Mouse (Mus musculus) liver, embryonic 14.5 days (tissue): Measurements from ENCODE around the gene Omp. TPM values are rescaled to one million over a fixed set of nuclear protein-coding genes. Genes with fewer than 3 reads are reported as not detected.

ENCODE experiments used
- ATAC-seq: fragments of 200-750 bp; cut with Nextera tagmentation; 2 replicates; pipeline ENCODE4 v1.8.0; 2017; ENCODE audit warnings: moderate number of reproducible peaks, mild to moderate bottlenecking, moderate library complexity; ENCODE audit not compliant: insufficient read depth
- DNase-seq, 3 experiments: peaks; one replicate each; pipeline ENCODE4 v3.0.0-alpha.2; 2012 to 2013; ENCODE audit warnings: low read depth in 3 of 3, low spot score in 3 of 3
- H3K27ac ChIP-seq: fragments of 300-500 bp; sonication (generic); 2 replicates; pipeline ENCODE4 v1.5.1; 2014; ENCODE audit warnings: moderate library complexity, mild to moderate bottlenecking, control low read depth, inconsistent platforms
- H3K27me3 ChIP-seq: fragments of 300-500 bp; sonication (generic); 2 replicates; pipeline ENCODE4 v1.6.1; 2014; ENCODE audit warnings: mild to moderate bottlenecking, low read length, moderate library complexity; ENCODE audit not compliant: control insufficient read depth, insufficient read depth
- H3K36me3 ChIP-seq: fragments of 300-500 bp; sonication (generic); replicated peaks from 2 replicates; pipeline ENCODE4 v1.6.1; 2014; ENCODE audit warnings: low read depth; ENCODE audit not compliant: control insufficient read depth, insufficient read depth
- H3K4me1 ChIP-seq, 2 experiments: fragments of 200-500 bp in 1 of 2; fragments of 300-500 bp in 1 of 2; sonication (generic) in 1 of 2; replicated peaks; 2 replicates each; pipeline ENCODE4 v1.6.1; 2012 to 2014; ENCODE audit warnings: antibody characterized with exemption in 1 of 2, inconsistent platforms in 1 of 2, low read length in 1 of 2; ENCODE audit not compliant: control insufficient read depth in 2 of 2, insufficient read depth in 2 of 2
- H3K4me2 ChIP-seq: fragments of 300-500 bp; sonication (generic); 2 replicates; pipeline ENCODE4 v1.6.1; 2014; ENCODE audit warnings: low read depth, mild to moderate bottlenecking, control low read depth, moderate library complexity
- H3K4me3 ChIP-seq, 2 experiments: fragments of 200-500 bp in 1 of 2; fragments of 300-500 bp in 1 of 2; sonication (generic) in 1 of 2; 2 replicates each; pipeline ENCODE4 v1.5.1; 2012 to 2014; ENCODE audit warnings: low read depth in 2 of 2, low read length in 2 of 2, mild to moderate bottlenecking in 2 of 2, control low read depth in 1 of 2, inconsistent platforms in 1 of 2, moderate library complexity in 1 of 2; ENCODE audit not compliant: insufficient read depth in 1 of 2
- H3K9ac ChIP-seq: fragments of 300-500 bp; sonication (generic); replicated peaks from 2 replicates; pipeline ENCODE4 v1.6.1; 2014; ENCODE audit warnings: mild to moderate bottlenecking, control low read depth, moderate library complexity
- H3K9me3 ChIP-seq: fragments of 300-500 bp; sonication (generic); 2 replicates; pipeline ENCODE4 v1.6.1; 2016; ENCODE audit warnings: low read length, mixed read lengths; ENCODE audit not compliant: control insufficient read depth
- CTCF ChIP-seq: IDR thresholded peaks from 2 replicates; pipeline ENCODE4 v1.5.1; 2016; ENCODE audit warnings: antibody characterized with exemption, low read depth, control low read depth
- EP300 ChIP-seq: IDR thresholded peaks from 2 replicates; pipeline ENCODE4 v1.6.1; 2016; ENCODE audit warnings: antibody characterized with exemption, low read depth
- WGBS: fragments of 180-500 bp; shearing (Covaris S2); extraction: QIAGEN DNeasy Blood & Tissue Kit; methylation state at CpG from one replicate; pipeline ENCODE4 v1.1.7; 2014; ENCODE audit not compliant: insufficient replicate concordance; 5-methylcytosine and 5-hydroxymethylcytosine counted together
- polyA plus RNA-seq, 2 experiments: library from polyadenylated mRNA; depleted of rRNA in 1 of 2; stranded (reverse) in 1 of 2; unstranded in 1 of 2; fragments of >200 nt; fragmentation: Nextera tagmentation in 1 of 2; extraction: Ambion mirVana in 1 of 2; gene quantifications; 2 replicates each; pipeline versions ENCODE4 v1.2.1 to v1.2.3; 2012 to 2014

Omp gene
- polyA plus RNA-seq, 2 experiments, result 0.44 to 0.61 TPM

DNA sequence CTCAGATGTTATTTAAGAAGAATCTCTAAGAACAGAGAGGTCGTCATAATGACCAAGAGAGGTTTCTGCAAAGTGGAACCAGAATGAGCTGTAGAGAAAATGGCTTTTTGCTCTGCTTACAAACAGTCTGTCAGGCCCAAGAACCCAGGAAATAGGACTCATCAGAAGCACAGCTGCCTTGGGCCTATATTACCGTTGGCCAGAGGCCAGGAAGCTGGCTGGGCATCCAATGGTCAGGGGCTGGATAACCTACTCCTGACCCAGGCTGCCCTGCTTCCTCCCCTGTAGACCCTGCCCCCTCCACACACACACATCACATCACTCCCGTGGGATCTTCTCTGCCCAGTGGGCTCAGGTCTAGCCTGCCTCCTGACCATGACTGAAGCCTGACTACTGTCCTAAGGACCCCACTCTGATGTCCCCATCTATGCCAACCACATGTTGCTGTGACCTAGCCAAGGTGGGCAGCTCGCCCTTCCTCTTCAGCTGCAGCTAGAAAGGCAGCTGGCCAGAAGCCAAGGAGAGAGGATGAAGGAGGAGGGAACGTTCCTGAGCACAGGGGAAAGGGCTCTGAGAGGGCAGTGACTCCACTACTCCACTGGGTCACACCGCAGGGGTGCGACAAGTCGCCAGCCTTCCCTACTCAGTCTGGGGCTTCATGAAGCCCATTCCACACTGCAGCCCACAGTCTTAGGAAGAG is 14.9 kb upstream of the Omp start:
- Histone ChIP-seq H3K4me1 (peaks cover 40 to 66% of the 10 kb centered on the region in 2 experiments), H3K27ac (peak overlapping the region; percentile 20; the same call in 1 of the 2 replicates)
- no peak for ATAC-seq

DNA sequence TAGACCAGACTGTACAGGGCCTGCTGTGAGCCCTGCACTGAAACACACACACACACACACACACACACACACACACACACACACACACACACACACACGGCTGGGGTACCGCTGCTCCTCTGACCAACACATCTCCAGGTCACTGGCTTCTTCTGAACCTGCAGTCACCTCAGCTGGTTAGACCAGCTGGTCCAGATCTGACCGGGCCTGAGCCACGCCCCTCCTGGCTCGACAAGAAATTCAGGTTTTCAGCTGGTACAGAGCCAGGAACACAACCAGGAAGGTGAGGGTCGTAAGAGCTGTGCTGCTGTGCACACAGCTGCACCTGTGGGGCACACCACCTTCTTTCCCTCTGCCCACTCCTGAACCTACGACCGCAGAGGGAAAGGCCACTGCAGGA is 13.2 kb upstream of the Omp start:
- peak; percentile 34; the same call in 1 of the 2 replicates for ATAC-seq
- H3K27ac ChIP-seq, result peak overlapping the region; percentile 77

More for the DNA sequence above, 14.9 kb upstream of the Omp start:
- WGBS, result 59% methylated on average over 8 of the region's 8 CpGs
- DNase-seq, result no peak
- H3K4me2 ChIP-seq, result no peak overlapping the region
- H3K27me3 ChIP-seq, result no peaks in the 10 kb centered on the region
- TF ChIP-seq CTCF, result no peak
- TF ChIP-seq EP300, result no peak
- H3K36me3 ChIP-seq, result peaks cover 21% of the 10 kb centered on the region
- H3K9me3 ChIP-seq, result no peaks in the 10 kb centered on the region
- no peak overlapping the region for H3K9ac ChIP-seq
- no peak overlapping the region for H3K4me3 ChIP-seq

DNA sequence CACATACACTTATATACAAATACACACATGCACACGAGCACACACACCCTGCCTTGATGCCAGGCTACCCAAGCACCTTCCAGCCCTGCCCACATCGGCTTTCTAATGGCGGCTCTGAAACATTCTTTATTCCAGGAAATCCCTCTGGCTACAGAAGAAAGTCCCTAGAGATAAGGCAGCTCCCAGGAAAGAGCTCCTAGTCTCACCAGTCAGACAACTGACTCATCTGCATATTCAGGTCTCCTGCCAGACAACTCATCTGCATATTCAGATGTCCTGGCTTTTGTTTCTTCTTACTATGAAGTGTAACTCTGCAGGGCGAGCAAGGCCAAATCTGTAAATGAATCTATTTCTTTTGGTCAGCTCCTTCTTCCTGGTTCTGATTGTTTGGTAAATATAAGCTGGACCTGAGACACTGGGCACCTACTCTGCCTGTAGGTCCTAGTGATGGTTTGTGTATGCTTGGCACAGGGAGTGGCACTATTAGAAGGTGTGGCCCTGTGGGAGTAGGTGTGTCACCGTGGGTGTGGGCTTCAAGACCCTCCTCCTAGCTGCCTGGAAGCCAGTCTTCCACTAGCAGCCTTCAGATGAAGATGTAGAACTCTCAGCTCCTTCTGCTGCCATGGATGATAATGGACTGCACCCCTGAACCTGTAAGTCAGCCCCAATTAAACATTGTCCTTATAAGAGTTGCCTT is 12.5 kb upstream of the Omp start:
- Histone ChIP-seq H3K9ac (peak overlapping the region; percentile 44), H3K27ac (peak overlapping the region; percentile 77), H3K4me1 (peaks cover 33 to 47% of the 10 kb centered on the region in 2 experiments), H3K36me3 (peaks cover 26% of the 10 kb centered on the region), H3K4me2 (peak overlapping the region; percentile 43), H3K9me3 (no peaks in the 10 kb centered on the region), H3K27me3 (no peaks in the 10 kb centered on the region), H3K4me3 (peak overlapping the region; percentile 30 to 44; a peak in 3 of 4 replicates)
- peak in 1 of 3 experiments; percentile 70 for DNase-seq
- WGBS, result 36% methylated on average over 5 of the region's 5 CpGs
- peak; percentile 60; the same call in 1 of the 2 replicates for ATAC-seq
- TF ChIP-seq EP300 (no peak), CTCF (no peak)

More for the DNA sequence above, 13.2 kb upstream of the Omp start:
- no peak for TF ChIP-seq CTCF
- TF ChIP-seq EP300, result no peak
- DNase-seq, result no peak
- WGBS, result 42% methylated on average over 8 of the region's 8 CpGs
- H3K4me3 ChIP-seq, result peak overlapping the region; percentile 30 to 44
- H3K4me2 ChIP-seq, result peak overlapping the region; percentile 43
- H3K9me3 ChIP-seq, result no peaks in the 10 kb centered on the region
- H3K27me3 ChIP-seq, result no peaks in the 10 kb centered on the region
- peaks cover 33 to 54% of the 10 kb centered on the region in 2 experiments for H3K4me1 ChIP-seq
- H3K9ac ChIP-seq, result peak overlapping the region; percentile 44
- peaks cover 26% of the 10 kb centered on the region for H3K36me3 ChIP-seq

DNA sequence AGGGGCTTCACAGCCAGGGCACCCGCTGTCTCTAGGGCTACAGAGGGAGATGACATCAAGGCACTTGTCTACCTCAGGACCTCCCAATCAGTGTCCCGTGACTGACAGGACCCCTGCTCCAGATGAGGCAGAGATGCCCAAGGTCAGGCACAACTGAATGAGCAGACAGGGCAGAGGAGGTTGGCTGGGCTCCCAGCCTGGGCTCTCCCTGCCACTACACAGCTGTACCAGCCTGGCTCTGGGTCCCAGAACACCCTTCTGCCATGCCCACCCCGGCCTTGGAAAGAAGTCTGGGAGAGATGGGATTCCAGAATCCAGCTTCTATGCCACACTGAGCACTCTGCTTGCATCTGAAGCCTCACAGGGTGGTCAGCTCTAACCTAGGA is 11.0 kb upstream of the Omp start:
- Histone ChIP-seq H3K4me3 (no peak overlapping the region), H3K4me1 (peaks cover 33 to 44% of the 10 kb centered on the region in 2 experiments), H3K9ac (no peak overlapping the region), H3K9me3 (no peaks in the 10 kb centered on the region), H3K36me3 (peaks cover 26% of the 10 kb centered on the region), H3K4me2 (no peak overlapping the region), H3K27me3 (no peaks in the 10 kb centered on the region), H3K27ac (peak overlapping the region; percentile 77; the same call in 1 of the 2 replicates)
- TF ChIP-seq EP300 (no peak), CTCF (no peak)
- ATAC-seq (no peak), DNase-seq (no peak)
- 18% methylated on average over 3 of the region's 3 CpGs for WGBS
